Mouse (Mus musculus): ENCODE results near the gene Plekha8. TPM values are rescaled to one million over a fixed set of nuclear protein-coding genes. Genes with fewer than 3 reads are reported as not detected.
A peak's percentile ranks its signal among the peaks of the same experiment; 100 is the strongest.

Plekha8 gene
- polyA plus RNA-seq (2015; fragmentation: Nextera tagmentation; extraction: Ambion mirVana): 4.9 and 5.1 TPM in 2 replicates

GRCm38 (mm10) chr6:54594469-54595329, at the start of gene Plekha8:
Plekha8 (plus strand) TSS chr6:54595111.
- H3K36me3 ChIP-seq: no peaks in the 10 kb centered on the region

GRCm38 (mm10) chr6:54548314-54549019, 46.4 kb upstream of the Plekha8 start:
- no peak overlapping the region for H3K27ac ChIP-seq
- H3K9me3 ChIP-seq (replicated peaks): no peaks in the 10 kb centered on the region
- H3K27me3 ChIP-seq: 0 out of 2 replicates have a peak, but pooled peaks cover 3% of the 10 kb centered on the region
- no peak overlapping the region for H3K9ac ChIP-seq
- H3K4me3 ChIP-seq: no peak overlapping the region
- WGBS: 51% methylated on average over 13 of the region's 13 CpGs
- peaks cover 17% of the 10 kb centered on the region for H3K4me1 ChIP-seq (replicated peaks)
- H3K36me3 ChIP-seq: no peaks in the 10 kb centered on the region
- ATAC-seq (replicated peaks; ENCODE audit: insufficient number of reproducible peaks, insufficient read depth, low FRiP score, low read depth): no peak
- no peak overlapping the region for H3K4me2 ChIP-seq

More at GRCm38 (mm10) chr6:54594469-54595329, at the start of gene Plekha8:
- Histone ChIP-seq H3K9me3 (replicated peaks) (no peaks in the 10 kb centered on the region), H3K4me2 (peak within 1 kb of the TSS; percentile 89), H3K27ac (peak within 1 kb of the TSS; percentile 82), H3K9ac (peak within 1 kb of the TSS; percentile 80), H3K27me3 (no peaks in the 10 kb centered on the region), H3K4me3 (peak within 1 kb of the TSS; percentile 76), H3K4me1 (replicated peaks) (peaks cover 38% of the 10 kb centered on the region)
- ATAC-seq (replicated peaks; ENCODE audit: insufficient number of reproducible peaks, insufficient read depth, low FRiP score, low read depth): peak; percentile 93
- WGBS: under 1% methylated on average over 42 of the region's 49 CpGs

GRCm38 (mm10) chr6:54549311-54549710, 45.6 kb upstream of the Plekha8 start:
- Histone ChIP-seq H3K27ac (no peak overlapping the region), H3K4me1 (replicated peaks) (peaks cover 20% of the 10 kb centered on the region), H3K9me3 (replicated peaks) (no peaks in the 10 kb centered on the region), H3K9ac (no peak overlapping the region), H3K36me3 (no peaks in the 10 kb centered on the region), H3K4me2 (no peak overlapping the region), H3K4me3 (no peak overlapping the region), H3K27me3 (0 out of 2 replicates have a peak, but pooled peaks cover 2% of the 10 kb centered on the region)
- WGBS: 54% methylated on average over 4 of the region's 4 CpGs
- no peak for ATAC-seq (replicated peaks; ENCODE audit: insufficient number of reproducible peaks, insufficient read depth, low FRiP score, low read depth)

GRCm38 (mm10) chr6:54550801-54551323, 44.0 kb upstream of the Plekha8 start:
- Histone ChIP-seq H3K4me3 (no peak overlapping the region), H3K9ac (no peak overlapping the region), H3K4me1 (replicated peaks) (peaks cover 26% of the 10 kb centered on the region), H3K9me3 (replicated peaks) (no peaks in the 10 kb centered on the region), H3K36me3 (no peaks in the 10 kb centered on the region), H3K27ac (no peak overlapping the region), H3K27me3 (no peaks in the 10 kb centered on the region), H3K4me2 (no peak overlapping the region)
- ATAC-seq (replicated peaks; ENCODE audit: insufficient number of reproducible peaks, insufficient read depth, low FRiP score, low read depth): no peak
- 35% methylated on average over 6 of the region's 7 CpGs for WGBS

- H3K9ac ChIP-seq: no peak overlapping the region
- no peak overlapping the region for H3K4me3 ChIP-seq
- H3K4me2 ChIP-seq: no peak overlapping the region
- H3K9me3 ChIP-seq (replicated peaks): no peaks in the 10 kb centered on the region
- 85% methylated on average over 9 of the region's 9 CpGs for WGBS
- H3K27me3 ChIP-seq: no peaks in the 10 kb centered on the region
- H3K27ac ChIP-seq: no peak overlapping the region
- peaks cover 26% of the 10 kb centered on the region for H3K4me1 ChIP-seq (replicated peaks)
- no peaks in the 10 kb centered on the region for H3K36me3 ChIP-seq
- ATAC-seq (replicated peaks; ENCODE audit: insufficient number of reproducible peaks, insufficient read depth, low FRiP score, low read depth): no peak
These were observed 42.0 kb upstream of the Plekha8 start for GRCm38 (mm10) chr6:54552721-54553413.

- Histone ChIP-seq H3K36me3 (no peaks in the 10 kb centered on the region), H3K27ac (no peak overlapping the region)
- ATAC-seq (replicated peaks; ENCODE audit: insufficient number of reproducible peaks, insufficient read depth, low FRiP score, low read depth): no peak
These were observed 41.3 kb upstream of the Plekha8 start for GRCm38 (mm10) chr6:54553632-54554031.

GRCm38 (mm10) chr6:54554341-54555110, 40.4 kb upstream of the Plekha8 start:
- H3K36me3 ChIP-seq: no peaks in the 10 kb centered on the region
- peaks cover 17% of the 10 kb centered on the region for H3K4me1 ChIP-seq (replicated peaks)
- ATAC-seq (replicated peaks; ENCODE audit: insufficient number of reproducible peaks, insufficient read depth, low FRiP score, low read depth): no peak; the same call in 1 of the 2 replicates
- no peak overlapping the region for H3K4me3 ChIP-seq
- H3K9me3 ChIP-seq (replicated peaks): no peaks in the 10 kb centered on the region
- H3K4me2 ChIP-seq: no peak overlapping the region
- 0 out of 2 replicates have a peak overlapping the region, but pooled peaks have one; percentile 30 for H3K27ac ChIP-seq
- H3K27me3 ChIP-seq: no peaks in the 10 kb centered on the region
- 48% methylated on average over 8 of the region's 8 CpGs for WGBS
- H3K9ac ChIP-seq: no peak overlapping the region

More at GRCm38 (mm10) chr6:54553632-54554031, 41.3 kb upstream of the Plekha8 start:
- Histone ChIP-seq H3K9ac (no peak overlapping the region), H3K4me1 (replicated peaks) (peaks cover 22% of the 10 kb centered on the region), H3K9me3 (replicated peaks) (no peaks in the 10 kb centered on the region), H3K4me2 (no peak overlapping the region), H3K4me3 (no peak overlapping the region), H3K27me3 (no peaks in the 10 kb centered on the region)
- WGBS: 85% methylated on average over 2 of the region's 2 CpGs

GRCm38 (mm10) chr6:54555816-54556215, 39.1 kb upstream of the Plekha8 start:
- no peak overlapping the region for H3K9ac ChIP-seq
- ATAC-seq (replicated peaks; ENCODE audit: insufficient number of reproducible peaks, insufficient read depth, low FRiP score, low read depth): no peak
- H3K9me3 ChIP-seq (replicated peaks): no peaks in the 10 kb centered on the region
- H3K4me2 ChIP-seq: no peak overlapping the region
- no peak overlapping the region for H3K4me3 ChIP-seq
- H3K36me3 ChIP-seq: no peaks in the 10 kb centered on the region
- H3K4me1 ChIP-seq (replicated peaks): peaks cover 13% of the 10 kb centered on the region
- 54% methylated on average over 1 of the region's 1 CpGs for WGBS
- no peak overlapping the region for H3K27ac ChIP-seq
- no peaks in the 10 kb centered on the region for H3K27me3 ChIP-seq

GRCm38 (mm10) chr6:54557671-54558070, 37.2 kb upstream of the Plekha8 start:
- Histone ChIP-seq H3K27me3 (no peaks in the 10 kb centered on the region), H3K4me2 (no peak overlapping the region), H3K9me3 (replicated peaks) (no peaks in the 10 kb centered on the region), H3K27ac (no peak overlapping the region), H3K36me3 (no peaks in the 10 kb centered on the region), H3K9ac (no peak overlapping the region), H3K4me1 (replicated peaks) (peaks cover 9% of the 10 kb centered on the region), H3K4me3 (no peak overlapping the region)
- ATAC-seq (replicated peaks; ENCODE audit: insufficient number of reproducible peaks, insufficient read depth, low FRiP score, low read depth): no peak
- WGBS: 89% methylated on average over 7 of the region's 7 CpGs

- Histone ChIP-seq H3K9ac (no peak overlapping the region), H3K4me2 (no peak overlapping the region), H3K9me3 (replicated peaks) (no peaks in the 10 kb centered on the region), H3K4me3 (no peak overlapping the region), H3K4me1 (replicated peaks) (peaks cover 9% of the 10 kb centered on the region), H3K36me3 (no peaks in the 10 kb centered on the region), H3K27me3 (no peaks in the 10 kb centered on the region), H3K27ac (no peak overlapping the region)
- 68% methylated on average over 7 of the region's 7 CpGs for WGBS
- ATAC-seq (replicated peaks; ENCODE audit: insufficient number of reproducible peaks, insufficient read depth, low FRiP score, low read depth): no peak
These were observed 36.4 kb upstream of the Plekha8 start for GRCm38 (mm10) chr6:54558466-54558865.

Measured in heart, embryonic 15.5 days (tissue).